Mouse (Mus musculus): ENCODE measurements around the gene Best2.

Gene Best2

GRCm38 (mm10) chr8:84981644-84982498, 32.5 kb downstream of the Best2 start:
- DNase-seq (ENCODE audit: low spot score) = no peak

GRCm38 (mm10) chr8:84980622-84981358, 33.5 kb downstream of the Best2 start:
- peak; percentile 72 for DNase-seq (ENCODE audit: low spot score)

GRCm38 (mm10) chr8:84979599-84980421, 34.5 kb downstream of the Best2 start:
- DNase-seq (ENCODE audit: low spot score) = peak; percentile 91

GRCm38 (mm10) chr8:84978248-84978940, 35.9 kb downstream of the Best2 start, which contains the start of gene Junb:
Gene Junb, minus strand, starts transcription at chr8:84978718.
- DNase-seq (ENCODE audit: low spot score) = peak; percentile 94

GRCm38 (mm10) chr8:84977435-84978247, 36.7 kb downstream of the Best2 start:
- DNase-seq (ENCODE audit: low spot score) = peak; percentile 38

- DNase-seq (ENCODE audit: low spot score) = no peak
Measured at GRCm38 (mm10) chr8:84976763-84977434, 37.4 kb downstream of the Best2 start.

- DNase-seq (ENCODE audit: low spot score) = peak; percentile 92
Measured at GRCm38 (mm10) chr8:84976031-84976762, 38.1 kb downstream of the Best2 start.

GRCm38 (mm10) chr8:84975434-84975833, 38.9 kb downstream of the Best2 start:
- DNase-seq (ENCODE audit: low spot score) = no peak

GRCm38 (mm10) chr8:84974543-84975142, 39.7 kb downstream of the Best2 start:
- DNase-seq (ENCODE audit: low spot score) = no peak

- DNase-seq (ENCODE audit: low spot score) = peak; percentile 59
Measured at GRCm38 (mm10) chr8:84973803-84974542, 40.4 kb downstream of the Best2 start.

GRCm38 (mm10) chr8:84973079-84973478, 41.3 kb downstream of the Best2 start:
- no peak for DNase-seq (ENCODE audit: low spot score)

GRCm38 (mm10) chr8:84970913-84971312, 43.4 kb downstream of the Best2 start:
- DNase-seq (ENCODE audit: low spot score) = no peak

GRCm38 (mm10) chr8:84970135-84970790, 44.1 kb downstream of the Best2 start:
- DNase-seq (ENCODE audit: low spot score) = no peak

- DNase-seq (ENCODE audit: low spot score) = peak; percentile 67
Measured at GRCm38 (mm10) chr8:84969241-84970134, 44.8 kb downstream of the Best2 start, which contains the start of the genes Gm49661, Prdx2 and Rnaseh2a. Gene Gm49661, minus strand, starts transcription at chr8:84969433. Gene Prdx2, plus strand, starts transcription at chr8:84969587. Gene Rnaseh2a, minus strand, starts transcription at chr8:84969767.

- no peak for DNase-seq (ENCODE audit: low spot score)
Measured at GRCm38 (mm10) chr8:84968650-84969049, 45.7 kb downstream of the Best2 start.

GRCm38 (mm10) chr8:84967532-84968304, 46.6 kb downstream of the Best2 start:
- DNase-seq (ENCODE audit: low spot score) = no peak

Data from ovary, adult 18-20 months (tissue).